Mouse (Mus musculus): Measurements from ENCODE around the gene Fam229b. TPM values are rescaled to one million over a fixed set of nuclear protein-coding genes. Genes with fewer than 3 reads are reported as not detected.

Gene Fam229b
- total RNA-seq, 2 experiments from 2014 or later, result 13.1 to 14.5 TPM

DNA sequence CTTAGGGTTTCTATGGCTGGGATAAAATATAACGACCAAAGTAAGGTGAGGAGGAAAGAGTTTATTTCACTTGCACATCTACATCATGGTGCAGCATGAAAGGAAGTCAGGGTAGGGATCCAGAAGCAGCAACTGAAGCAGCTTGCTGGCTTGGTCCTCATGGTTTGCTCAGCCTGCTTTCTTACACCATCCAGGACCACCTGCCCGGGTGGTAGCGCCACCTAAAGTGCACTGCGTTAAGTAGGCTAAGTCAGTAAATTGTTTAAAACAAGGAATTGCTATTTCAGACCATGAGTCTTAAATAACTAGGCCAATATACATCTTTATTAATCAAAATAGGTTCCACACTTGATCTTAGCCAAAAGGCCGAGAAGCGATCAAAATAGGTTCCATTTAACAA lies 5.0 kb upstream of the Fam229b start:
- DNase-seq (ENCODE audit: low spot score in 2 of 2), result no peak

DNA sequence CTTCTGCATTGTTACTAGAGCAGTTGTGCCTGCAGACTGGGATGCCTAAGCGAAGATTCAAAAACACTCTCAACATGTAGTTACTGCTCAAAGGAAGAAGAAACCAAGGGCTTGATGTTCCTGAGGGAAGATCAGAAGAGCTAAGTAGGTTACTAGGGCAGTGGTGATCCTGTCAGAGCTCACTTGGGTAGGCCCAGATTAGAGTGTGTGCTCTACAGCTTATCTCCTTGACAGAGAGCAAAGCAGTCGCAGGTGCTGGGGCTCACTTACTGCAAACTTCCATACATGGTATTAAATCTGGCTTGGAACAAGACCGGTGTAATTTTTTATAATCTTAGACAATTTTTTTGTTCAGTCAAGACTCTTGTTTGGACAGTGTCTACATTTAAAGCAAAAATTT lies 4.1 kb upstream of the Fam229b start:
- no peak for DNase-seq (ENCODE audit: low spot score in 2 of 2)

DNA sequence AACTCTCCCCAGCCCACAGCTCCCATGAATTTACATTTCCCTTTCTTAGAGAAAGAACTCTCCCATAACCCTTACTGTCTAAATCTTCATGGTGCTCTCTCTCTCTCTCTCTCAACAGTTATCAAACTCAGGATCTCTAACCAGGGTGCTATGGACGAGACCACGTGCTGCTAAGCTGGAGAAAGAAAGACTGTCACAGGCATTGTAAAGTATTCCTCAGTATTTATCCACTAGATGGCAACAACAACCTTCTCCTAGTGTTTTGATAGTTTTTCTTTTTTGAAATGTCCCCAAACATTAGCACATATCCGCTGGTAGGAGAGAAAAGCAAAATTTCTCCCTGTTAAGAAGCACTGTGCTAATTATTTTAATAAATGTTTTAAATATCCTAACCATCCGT lies 12.3 kb downstream of the Fam229b start:
- DNase-seq (ENCODE audit: low spot score in 2 of 2), result no peak

DNA sequence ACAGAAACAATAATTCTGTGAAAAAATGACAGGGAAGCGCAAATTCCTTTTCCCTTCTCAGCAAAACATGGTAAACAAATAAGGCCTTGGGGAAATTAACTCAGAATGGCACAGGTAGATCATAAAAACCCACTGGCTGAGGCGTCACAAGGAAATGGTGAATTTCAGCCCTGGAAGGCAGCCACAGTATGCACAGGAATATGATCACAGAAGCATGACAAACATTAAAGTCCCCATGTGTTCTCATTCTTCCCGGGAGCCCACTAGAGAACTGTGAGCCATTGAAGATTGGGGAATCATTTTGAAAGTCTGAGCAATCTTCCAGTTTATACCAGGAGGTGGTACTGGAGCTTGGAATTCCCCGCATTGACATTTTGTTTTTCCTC lies 24.2 kb downstream of the Fam229b start:
- DNase-seq (ENCODE audit: low spot score in 2 of 2), result no peak

DNA sequence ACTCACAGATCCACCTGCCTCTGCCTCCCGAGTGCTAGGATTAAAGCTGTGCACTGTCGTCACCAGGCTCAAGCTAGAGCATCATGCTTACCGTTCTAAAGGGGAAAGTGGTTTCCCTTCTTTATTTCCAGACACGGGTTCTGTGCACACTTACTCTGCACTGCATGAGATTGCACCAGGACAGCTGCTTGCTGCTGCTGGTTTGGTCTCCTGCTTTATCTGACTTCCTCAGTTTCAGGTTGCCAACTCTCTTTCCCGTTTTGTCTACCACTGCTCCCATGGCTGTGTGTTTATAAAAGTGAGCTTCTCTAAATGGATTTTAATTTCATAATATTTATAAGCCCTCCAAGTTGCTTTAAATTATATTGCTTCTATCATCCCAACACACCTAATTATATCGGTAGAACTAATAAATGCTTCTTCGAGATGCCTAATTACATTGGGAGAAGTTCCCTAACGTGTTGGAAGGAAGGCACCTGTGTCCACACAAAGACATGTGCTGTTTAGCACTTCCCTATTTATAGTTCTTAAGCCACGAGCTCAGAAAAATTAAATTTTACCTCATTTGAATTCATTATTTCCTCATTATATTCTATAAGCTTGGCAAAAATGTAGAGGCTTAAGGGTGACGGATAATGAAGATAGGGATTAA lies 24.8 kb downstream of the Fam229b start:
- no peak for DNase-seq (ENCODE audit: low spot score in 2 of 2)

DNA sequence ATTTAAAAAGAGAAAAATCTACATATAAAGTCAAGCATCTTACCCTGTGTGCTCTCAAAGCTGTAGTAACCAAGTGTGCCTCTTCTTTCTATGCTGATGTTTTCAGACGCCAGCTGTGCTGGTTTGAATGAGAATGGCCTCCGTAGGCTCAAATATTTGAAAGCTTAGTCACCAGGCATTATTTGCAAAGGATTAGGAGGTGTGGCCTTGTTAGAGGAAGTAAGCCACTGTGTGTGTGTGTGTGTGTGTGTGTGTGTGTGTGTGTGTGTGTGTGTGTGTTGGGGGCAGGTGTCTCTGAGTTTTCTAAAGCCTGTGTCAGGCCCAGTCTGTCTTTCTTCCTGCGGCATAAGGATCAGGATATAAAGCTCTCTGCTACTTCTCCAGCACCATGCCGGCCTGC lies 26.8 kb downstream of the Fam229b start:
- no peak for DNase-seq (ENCODE audit: low spot score in 2 of 2)

DNA sequence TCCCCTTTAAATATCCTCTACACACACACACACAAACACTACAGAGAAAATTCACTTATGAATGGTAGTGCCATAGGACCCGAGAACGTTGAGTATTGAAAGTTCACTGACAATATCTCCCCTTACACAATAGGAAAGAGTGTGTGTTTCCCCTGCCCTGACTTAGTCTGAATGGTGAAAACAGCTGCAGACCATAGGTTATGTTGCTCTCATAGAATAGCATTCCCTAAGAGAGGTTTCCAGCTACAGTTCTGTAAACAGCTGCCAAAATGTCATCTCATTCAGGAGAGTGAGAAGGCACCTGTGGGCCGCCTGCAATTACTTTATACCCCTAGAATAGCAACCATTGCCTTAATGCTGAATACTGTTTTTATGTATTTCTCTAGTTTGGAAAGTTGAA lies 27.3 kb downstream of the Fam229b start:
- DNase-seq (ENCODE audit: low spot score in 2 of 2), result no peak

DNA sequence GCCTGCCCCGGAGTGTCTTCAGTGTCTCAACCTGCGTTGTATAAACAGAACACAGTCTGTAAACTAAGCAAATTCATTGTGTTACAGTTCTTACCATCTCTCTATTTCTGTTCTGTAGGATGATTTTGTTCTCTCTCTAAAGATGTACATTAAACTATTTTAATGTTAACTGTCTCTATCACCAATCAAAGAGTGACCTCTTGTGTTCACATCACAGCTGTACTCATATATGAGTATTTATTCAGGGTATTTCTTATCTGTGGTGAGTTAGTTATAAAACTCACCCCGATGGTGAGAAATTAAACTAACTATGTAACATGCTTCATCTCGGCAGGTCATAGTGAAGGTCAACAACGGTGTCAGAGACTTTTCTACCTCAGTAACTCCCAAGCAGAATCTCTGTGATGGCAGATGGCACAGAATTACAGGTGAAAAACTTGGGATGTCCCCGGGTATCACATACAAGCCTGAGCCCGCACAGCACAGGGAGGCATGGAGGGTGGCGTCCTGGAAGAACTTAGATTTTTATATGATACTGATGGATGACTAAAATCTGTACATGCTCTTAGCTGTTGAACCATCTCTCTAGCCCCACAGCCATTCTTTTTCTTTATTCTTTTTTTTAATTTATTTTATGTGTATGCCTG lies 28.8 kb downstream of the Fam229b start:
- no peak for DNase-seq (ENCODE audit: low spot score in 2 of 2)

DNA sequence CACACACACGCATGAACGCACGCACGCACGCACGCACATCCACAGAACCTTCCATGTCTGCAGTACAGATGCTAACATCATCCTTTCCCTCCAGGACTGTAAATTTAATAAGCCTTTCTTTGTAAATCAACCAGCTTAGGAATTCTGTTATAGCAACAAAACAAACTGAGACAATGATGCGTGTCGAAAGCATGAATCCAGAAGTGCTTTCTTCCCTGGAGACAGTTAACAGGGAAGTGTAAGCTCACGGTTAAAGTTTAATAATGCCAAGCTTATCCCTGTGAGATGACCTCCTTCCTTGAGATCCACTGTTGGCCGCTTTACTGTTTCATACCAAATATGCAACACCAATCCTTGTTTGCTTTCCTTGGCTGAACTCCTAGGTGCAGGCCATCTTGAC lies 35.0 kb downstream of the Fam229b start:
- DNase-seq (ENCODE audit: low spot score in 2 of 2), result no peak

DNA sequence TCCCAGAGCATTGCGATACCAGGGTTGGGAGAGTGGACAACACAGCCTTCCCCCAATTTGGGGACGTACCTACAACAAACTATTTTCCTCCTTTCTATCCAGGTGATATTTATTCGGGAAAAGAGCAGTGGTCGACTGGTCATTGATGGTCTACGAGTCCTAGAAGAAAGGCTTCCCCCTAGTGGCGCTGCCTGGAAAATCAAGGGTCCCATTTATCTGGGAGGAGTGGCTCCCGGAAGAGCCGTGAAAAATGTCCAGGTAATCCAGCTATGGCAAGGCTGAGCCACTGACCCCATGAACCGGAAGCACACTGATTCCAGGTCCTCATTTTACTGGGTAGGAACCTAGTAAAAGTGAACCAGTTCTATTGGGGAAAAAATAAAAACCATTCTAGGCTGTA lies 36.7 kb downstream of the Fam229b start:
- DNase-seq (ENCODE audit: low spot score in 2 of 2), result peak; percentile 16 to 46

DNA sequence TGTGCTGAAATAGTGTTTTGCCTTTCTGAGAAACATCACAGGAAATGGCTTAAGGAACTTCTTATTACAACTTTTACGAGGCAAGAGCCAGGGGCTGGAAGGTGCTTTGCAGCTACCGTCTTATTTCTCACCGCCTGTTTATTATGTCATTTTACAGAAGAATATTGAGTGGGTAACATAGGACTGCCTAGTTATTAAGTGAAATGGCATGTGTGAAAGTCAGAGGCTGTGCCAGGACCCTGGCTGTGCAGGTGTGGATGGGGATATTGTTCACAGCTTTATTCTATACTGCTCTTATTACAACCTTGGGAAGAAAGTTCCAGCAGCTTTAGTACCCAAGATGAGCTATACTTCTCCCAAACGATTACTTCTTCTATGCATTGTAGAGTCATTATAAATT lies 61.7 kb downstream of the Fam229b start:
- no peak for DNase-seq (ENCODE audit: low spot score in 2 of 2)

Other genes starting within 250 kb of the Fam229b start
- gene Lama4, start 168.4 kb downstream of the Fam229b start, total RNA-seq (2021), result 10 to 100 TPM; 19.3 to 26.1 TPM
- gene Tube1, start 62 bp upstream of the Fam229b start, total RNA-seq (2021), result 1 to 10 TPM; 4.1 to 4.6 TPM
- gene Ccn6, start 29.9 kb upstream of the Fam229b start, total RNA-seq (2021), result under 1 TPM; 0.62 to 0.91 TPM
- 100 to 1,000 TPM; 235 to 244 TPM for gene Fyn, start 234.9 kb upstream of the Fam229b start, total RNA-seq (2021)

Data from layer of hippocampus, postnatal 10 days (tissue).